Mouse (Mus musculus): Measurements from ENCODE around the gene Ndufs2.
"Not testable (repeated sequence)": the region's sequence is repeated elsewhere in the genome, so short reads cannot be mapped to it uniquely, and the experiment has no call there.

GRCm38 (mm10) chr1:171241952-171242351, 9.2 kb downstream of the Ndufs2 start:
- not testable (repeated sequence) for TF ChIP-seq CTCF (IDR thresholded peaks at IDR 0.05; ENCODE audit: borderline replicate concordance, control insufficient read depth, extremely low read depth, insufficient read depth, low read length, poor library complexity); POLR2A (IDR thresholded peaks at IDR 0.05; ENCODE audit: control insufficient read depth, extremely low read depth, insufficient read depth, low read length, poor library complexity)

Measured in thymus, adult 2 months (tissue).